Mouse (Mus musculus) left cerebral cortex, postnatal 25 days (tissue): ENCODE results near the gene Zbp1. TPM values are rescaled to one million over a fixed set of nuclear protein-coding genes. Genes with fewer than 3 reads are reported as not detected.

Experiments
- DNase-seq, 2 experiments: peaks; one replicate each; pipeline ENCODE4 v3.0.0; 2022; ENCODE audit warnings: low spot score in 2 of 2, mixed read lengths in 1 of 2
- intact Hi-C: fragments of 180-260 bp; cut with DNase I; formaldehyde crosslinking; loops from one replicate; pipeline ENCODE4 v1.15.1; 2025
- total RNA-seq, 2 experiments: library from RNA; stranded (reverse); gene quantifications; 2 replicates each; pipeline ENCODE4 v1.2.3; 2021

Gene Zbp1
- total RNA-seq, 2 experiments from 2014 or later = not detected

GRCm38 (mm10) chr2:173248822-173249221, 30.1 kb upstream of the Zbp1 start:
- intact Hi-C loops = loop anchor here (2.0 kb wide), 2 partner anchors 26 to 52 kb away; no protein-coding TSS in a partner anchor
- peak in 1 of 2 experiments; percentile 57 for DNase-seq

- no peak for DNase-seq
- intact Hi-C loops = loop anchor here (2.0 kb wide), 2 partner anchors 27 to 53 kb away; no protein-coding TSS in a partner anchor
Observed at GRCm38 (mm10) chr2:173247911-173248310, 29.2 kb upstream of the Zbp1 start.

DNA sequence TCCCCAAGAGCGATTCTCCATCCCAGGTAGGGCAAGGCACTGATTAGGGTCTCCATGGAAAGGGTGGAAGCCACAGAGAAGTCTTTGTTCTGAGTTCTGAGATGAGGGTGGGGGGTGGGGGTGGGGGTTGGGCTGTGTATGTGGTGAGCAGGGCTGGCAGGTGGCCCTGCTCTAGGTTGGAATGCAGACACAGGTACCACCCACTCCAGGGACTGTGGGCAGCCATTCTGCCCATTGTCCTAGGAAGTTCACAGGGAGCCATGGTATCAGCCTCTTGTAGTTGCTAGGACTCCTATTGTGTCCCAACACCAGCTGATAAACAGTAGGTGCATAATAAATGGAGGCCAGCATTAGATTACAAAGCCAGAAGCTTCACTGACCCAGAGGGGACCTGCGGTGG, 28.5 kb upstream of the Zbp1 start:
- intact Hi-C loops = no loop called here

DNA sequence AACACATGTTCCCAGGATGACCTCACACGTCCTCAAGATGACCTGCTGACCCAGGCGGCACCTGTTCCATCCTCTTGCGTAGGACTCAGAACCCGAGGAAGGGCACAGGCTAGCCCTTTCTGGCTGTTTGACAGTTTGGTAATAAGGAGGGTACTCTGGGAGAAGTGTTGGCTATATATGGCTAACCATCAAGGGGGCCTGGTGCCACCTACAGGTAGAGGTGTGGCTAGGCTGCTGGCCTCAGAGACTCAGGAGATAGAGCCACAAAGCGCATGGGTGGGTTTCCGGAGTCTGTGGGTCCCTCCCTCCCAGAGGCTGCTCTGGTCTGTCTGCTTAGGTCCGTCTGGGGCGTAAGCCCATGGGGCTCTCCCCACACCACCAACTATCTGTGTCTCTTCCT, 28.0 kb upstream of the Zbp1 start:
- no peak for DNase-seq
- intact Hi-C loops = no loop called here

More for the DNA sequence above, 28.5 kb upstream of the Zbp1 start:
- no peak for DNase-seq

GRCm38 (mm10) chr2:173245258-173245657, 26.5 kb upstream of the Zbp1 start:
- DNase-seq = peak in 1 of 2 experiments; percentile 73
- intact Hi-C loops = no loop called here

DNA sequence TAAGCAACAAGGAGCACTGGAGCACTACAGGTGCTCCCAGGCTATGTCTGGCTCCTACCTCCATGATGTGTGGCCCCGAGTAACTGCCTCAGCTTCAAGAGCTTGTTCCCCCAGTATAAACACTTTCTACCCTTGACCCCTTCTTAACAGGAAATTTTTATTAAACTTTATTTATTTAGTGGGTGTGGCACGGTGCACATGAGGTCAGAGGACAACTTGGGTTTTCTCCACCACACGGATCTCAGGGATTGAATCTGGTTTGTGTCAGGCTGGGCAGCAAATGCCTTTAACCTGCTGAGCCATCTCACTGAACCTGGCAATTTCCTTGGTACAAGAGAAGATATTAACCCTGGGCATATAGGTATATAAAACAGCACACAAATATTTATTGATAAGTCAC, 25.4 kb upstream of the Zbp1 start:
- intact Hi-C loops = no loop called here
- no peak for DNase-seq

DNA sequence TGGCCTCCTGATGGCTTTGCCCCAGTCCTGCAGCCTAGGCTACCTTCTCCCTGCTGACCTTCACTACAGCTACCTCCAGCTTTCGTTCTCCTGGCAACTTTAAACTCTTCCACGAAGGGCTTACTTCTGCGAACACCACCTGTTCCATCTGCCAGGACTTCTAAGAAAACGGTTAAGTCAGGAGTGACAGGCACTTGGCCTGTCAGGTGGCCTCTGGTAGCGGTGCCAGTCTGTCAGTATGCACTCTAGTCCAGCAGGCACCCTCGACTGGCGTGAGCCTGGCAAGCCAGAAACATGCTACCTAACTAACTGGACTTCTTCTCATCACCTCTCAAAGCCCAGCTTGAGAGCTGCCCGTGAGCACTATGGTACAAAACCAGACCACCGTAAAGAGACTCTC, 24.9 kb upstream of the Zbp1 start:
- no peak for DNase-seq
- intact Hi-C loops = no loop called here

DNA sequence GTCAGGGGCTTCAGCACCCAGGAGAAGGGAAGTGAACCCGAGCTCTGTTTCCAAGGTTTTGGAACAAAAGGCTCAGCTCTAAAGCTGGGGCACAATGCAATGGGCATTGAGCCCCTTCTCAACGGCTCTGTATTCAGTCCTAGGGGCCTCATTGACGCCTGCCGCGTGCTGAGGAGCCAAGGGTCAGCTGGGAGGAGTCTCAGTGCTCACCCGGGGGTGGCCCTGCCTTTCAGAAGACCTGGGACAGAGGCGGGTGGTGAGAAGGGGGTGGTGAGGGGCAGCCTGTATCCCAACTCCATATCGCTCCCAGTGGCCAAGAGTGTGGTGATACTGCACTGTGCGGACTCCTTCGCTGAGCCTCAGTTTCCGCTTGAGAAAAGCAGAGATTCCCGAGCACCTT, 24.2 kb upstream of the Zbp1 start:
- DNase-seq = no peak

DNA sequence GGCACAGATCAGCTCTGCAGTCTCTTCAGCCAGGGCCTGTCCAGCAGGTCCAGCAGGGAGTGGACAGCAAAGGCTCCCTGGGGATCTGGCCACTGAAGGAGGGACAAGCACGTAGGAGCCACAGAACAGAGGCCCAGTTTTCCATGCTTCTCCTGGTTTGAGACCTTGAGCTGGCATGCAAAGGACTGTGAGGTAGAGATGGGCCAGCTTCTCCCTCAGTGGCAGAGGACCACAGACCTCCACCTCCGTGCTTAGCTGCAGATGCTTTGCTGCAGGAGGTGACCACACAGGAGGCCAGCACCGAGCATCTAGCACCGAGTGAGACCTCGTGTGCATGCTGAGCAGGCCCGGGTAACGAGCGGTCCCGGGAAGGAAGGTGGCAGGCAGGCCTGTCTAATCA, 22.0 kb upstream of the Zbp1 start:
- intact Hi-C loops = no loop called here

More for the DNA sequence above, 24.2 kb upstream of the Zbp1 start:
- intact Hi-C loops = no loop called here

GRCm38 (mm10) chr2:173238522-173238921, 19.8 kb upstream of the Zbp1 start:
- intact Hi-C loops = loop anchor here (2.0 kb wide), 1 partner anchor 18 kb away; no protein-coding TSS in a partner anchor
- no peak for DNase-seq

More for the DNA sequence above, 22.0 kb upstream of the Zbp1 start:
- DNase-seq = no peak

GRCm38 (mm10) chr2:173235435-173236332, 17.0 kb upstream of the Zbp1 start:
- DNase-seq = no peak
- intact Hi-C loops = no loop called here

- intact Hi-C loops = no loop called here
- no peak for DNase-seq
Observed at GRCm38 (mm10) chr2:173232766-173233099, 14.0 kb upstream of the Zbp1 start.

DNA sequence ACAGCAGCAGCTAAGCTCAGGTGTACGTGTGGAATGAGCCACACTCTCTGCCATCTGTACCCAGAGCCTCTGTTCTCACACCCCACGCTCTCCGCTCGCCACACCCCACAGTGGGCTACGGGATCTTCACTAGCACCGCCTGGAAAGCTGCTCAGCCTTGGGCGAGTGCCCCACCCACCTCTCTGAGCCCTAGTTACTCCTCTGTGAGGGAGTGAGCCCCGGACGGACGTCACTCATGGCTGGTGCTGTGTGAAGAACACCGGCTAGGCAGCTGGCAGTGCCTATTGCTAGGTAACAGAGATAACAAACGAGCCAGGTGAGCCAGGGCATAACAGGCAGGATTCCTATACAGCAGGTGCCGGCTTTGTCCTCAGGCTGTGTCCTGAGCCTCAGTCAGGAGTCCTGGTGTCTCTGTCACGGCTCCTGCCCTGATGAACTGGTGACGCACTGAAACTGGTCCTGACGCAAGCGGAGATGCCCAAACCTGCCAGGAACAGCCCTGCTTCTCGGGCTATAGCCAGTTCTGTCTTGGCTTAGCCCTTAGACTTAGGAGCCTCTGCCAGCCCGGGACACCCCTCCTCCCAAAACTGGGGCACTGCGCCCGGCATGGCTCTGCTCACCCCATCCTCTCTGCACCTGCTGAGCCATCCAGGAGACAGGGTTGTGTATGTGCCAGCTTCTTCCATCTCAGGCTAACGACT, 13.5 kb upstream of the Zbp1 start:
- intact Hi-C loops = no loop called here
- DNase-seq = peak; percentile 38 to 78

GRCm38 (mm10) chr2:173229578-173230224, 11.0 kb upstream of the Zbp1 start:
- peak; percentile 89 to 94 for DNase-seq
- intact Hi-C loops = loop anchor here (1.0 to 5.0 kb wide), 5 partner anchors 45 to 317 kb away; no protein-coding TSS in a partner anchor

- intact Hi-C loops = loop anchor here (2.0 to 5.0 kb wide), 2 partner anchors 46 to 109 kb away; no protein-coding TSS in a partner anchor
- DNase-seq = no peak
Observed at GRCm38 (mm10) chr2:173228567-173228966, 9.8 kb upstream of the Zbp1 start.

DNA sequence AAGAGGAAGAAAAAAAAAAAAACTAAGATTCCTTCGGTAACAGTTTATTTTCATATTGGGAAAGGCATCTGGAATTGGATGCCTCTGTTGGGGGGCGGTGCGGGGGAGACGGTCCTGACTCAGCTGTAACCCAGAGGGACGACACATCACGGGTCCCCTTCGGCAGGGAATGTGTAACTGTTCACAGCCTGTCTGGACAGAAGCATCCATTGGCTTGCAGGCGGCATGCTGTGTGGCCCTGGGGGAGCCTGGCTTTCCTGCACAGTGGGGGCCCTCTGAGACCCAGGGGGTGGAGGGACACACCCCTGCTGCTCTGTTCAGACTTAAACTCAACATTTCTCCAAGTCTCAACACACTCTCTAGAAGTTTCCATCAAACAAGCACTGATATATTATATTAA, 8.1 kb upstream of the Zbp1 start:
- no peak for DNase-seq
- intact Hi-C loops = loop anchor here (5.0 kb wide), 1 partner anchor 111 kb away; no protein-coding TSS in a partner anchor

DNA sequence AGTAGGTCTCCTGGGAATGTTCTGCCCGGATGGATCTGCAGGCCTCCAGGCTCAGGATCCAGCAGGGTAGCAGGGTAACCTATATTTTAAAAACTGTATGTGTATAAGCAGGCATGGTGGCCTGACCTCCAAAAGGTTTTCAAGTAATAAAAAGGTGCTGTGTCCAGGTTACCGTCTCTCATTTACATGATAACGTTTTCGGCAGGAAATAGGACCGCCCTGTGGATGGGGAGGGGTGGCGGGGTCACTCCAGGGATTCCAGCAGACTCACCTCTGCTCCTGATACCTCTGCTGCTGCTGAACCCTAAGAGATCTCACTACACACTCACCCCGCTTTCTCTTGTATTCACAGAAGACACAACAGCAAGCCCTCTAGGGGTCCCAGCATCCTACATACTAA, 7.2 kb upstream of the Zbp1 start:
- DNase-seq = no peak
- intact Hi-C loops = loop anchor here (5.0 kb wide), 1 partner anchor 111 kb away; no protein-coding TSS in a partner anchor

DNA sequence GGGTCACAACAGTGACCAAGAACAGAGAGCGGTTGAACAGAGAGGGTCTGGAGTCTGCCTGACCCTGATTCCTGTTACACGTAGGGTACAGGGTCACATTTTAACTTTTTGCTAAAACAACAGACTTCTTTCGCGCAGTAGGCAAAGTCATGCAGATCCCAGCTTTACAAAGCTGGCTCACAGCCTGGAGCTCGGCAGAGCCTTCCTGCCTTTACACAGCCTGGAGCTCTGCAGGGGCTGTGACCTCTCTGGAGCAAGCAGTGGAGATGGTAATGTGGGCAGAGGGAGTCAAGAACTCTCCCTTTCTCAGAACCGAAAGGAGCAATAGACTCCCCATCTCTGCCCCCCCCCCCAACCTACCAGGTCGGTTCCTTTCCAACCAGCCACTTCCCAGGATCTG, 6.1 kb upstream of the Zbp1 start:
- intact Hi-C loops = loop anchor here (5.0 kb wide), 1 partner anchor 112 kb away; no protein-coding TSS in a partner anchor
- no peak for DNase-seq

DNA sequence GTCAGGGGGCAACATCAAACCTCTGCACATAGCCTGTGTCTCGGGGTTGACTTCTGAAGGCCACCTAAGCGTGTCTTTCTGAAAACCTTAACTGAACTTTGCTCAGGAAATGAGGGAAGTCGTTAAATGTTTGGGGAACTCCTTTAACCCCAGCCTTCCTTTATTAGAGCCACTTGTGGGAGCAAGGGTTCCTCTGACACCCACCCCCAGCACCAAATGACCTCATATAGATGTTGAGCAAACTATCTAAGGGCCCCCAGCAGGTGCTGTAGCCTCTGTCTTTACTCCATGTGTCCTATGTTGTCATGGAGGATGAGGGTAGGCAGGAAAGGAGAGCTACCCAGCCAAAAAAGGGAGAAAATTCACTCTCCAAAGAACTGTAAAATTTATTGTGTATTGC, 5.4 kb upstream of the Zbp1 start:
- no peak for DNase-seq
- intact Hi-C loops = no loop called here

- no peak for DNase-seq
- intact Hi-C loops = no loop called here
Observed at GRCm38 (mm10) chr2:173223496-173223895, 4.8 kb upstream of the Zbp1 start.
